Mouse (Mus musculus): ENCODE results near the gene Arid5b.
A peak's percentile ranks its signal among the peaks of the same experiment; 100 is the strongest.

Arid5b gene

GRCm38 (mm10) chr10:68274900-68275760, 3.4 kb downstream of the Arid5b start:
- no peak for DNase-seq (ENCODE audit: extremely low read depth, insufficient read length, low spot score)

- no peak for DNase-seq (ENCODE audit: extremely low read depth, insufficient read length, low spot score)
Measured at GRCm38 (mm10) chr10:68269789-68270188, 8.8 kb downstream of the Arid5b start.

- no peak for DNase-seq (ENCODE audit: extremely low read depth, insufficient read length, low spot score)
Measured at GRCm38 (mm10) chr10:68268629-68269028, 9.9 kb downstream of the Arid5b start.

- DNase-seq (ENCODE audit: extremely low read depth, insufficient read length, low spot score), result no peak
Measured at GRCm38 (mm10) chr10:68263969-68264688, 14.4 kb downstream of the Arid5b start.

- no peak for DNase-seq (ENCODE audit: extremely low read depth, insufficient read length, low spot score)
Measured at GRCm38 (mm10) chr10:68263296-68263968, 15.1 kb downstream of the Arid5b start.

GRCm38 (mm10) chr10:68259601-68260000, 18.9 kb downstream of the Arid5b start:
- DNase-seq (ENCODE audit: extremely low read depth, insufficient read length, low spot score), result no peak

- DNase-seq (ENCODE audit: extremely low read depth, insufficient read length, low spot score), result no peak
Measured at GRCm38 (mm10) chr10:68257358-68258056, 21.0 kb downstream of the Arid5b start.

- DNase-seq (ENCODE audit: extremely low read depth, insufficient read length, low spot score), result no peak
Measured at GRCm38 (mm10) chr10:68256134-68256533, 22.4 kb downstream of the Arid5b start.

GRCm38 (mm10) chr10:68253452-68254117, 25.0 kb downstream of the Arid5b start:
- DNase-seq (ENCODE audit: extremely low read depth, insufficient read length, low spot score), result no peak

GRCm38 (mm10) chr10:68252650-68253049, 25.9 kb downstream of the Arid5b start:
- DNase-seq (ENCODE audit: extremely low read depth, insufficient read length, low spot score), result no peak

- peak; percentile 45 for DNase-seq (ENCODE audit: extremely low read depth, insufficient read length, low spot score)
Measured at GRCm38 (mm10) chr10:68249355-68249782, 29.2 kb downstream of the Arid5b start.

GRCm38 (mm10) chr10:68248281-68249015, 30.1 kb downstream of the Arid5b start:
- DNase-seq (ENCODE audit: extremely low read depth, insufficient read length, low spot score), result peak; percentile 46

- DNase-seq (ENCODE audit: extremely low read depth, insufficient read length, low spot score), result no peak
Measured at GRCm38 (mm10) chr10:68247490-68248280, 30.9 kb downstream of the Arid5b start.

GRCm38 (mm10) chr10:68246603-68247247, 31.8 kb downstream of the Arid5b start:
- no peak for DNase-seq (ENCODE audit: extremely low read depth, insufficient read length, low spot score)

GRCm38 (mm10) chr10:68240804-68241485, 37.6 kb downstream of the Arid5b start:
- no peak for DNase-seq (ENCODE audit: extremely low read depth, insufficient read length, low spot score)

GRCm38 (mm10) chr10:68240094-68240803, 38.3 kb downstream of the Arid5b start:
- DNase-seq (ENCODE audit: extremely low read depth, insufficient read length, low spot score), result no peak
